Mouse (Mus musculus) heart, embryonic 15.5 days (tissue): ENCODE results near the gene Chp1. TPM values are rescaled to one million over a fixed set of nuclear protein-coding genes. Genes with fewer than 3 reads are reported as not detected.

ENCODE experiments used
- ATAC-seq: fragments of 200-750 bp; cut with Nextera tagmentation; replicated peaks from 2 replicates; pipeline ENCODE4 v1.8.0; 2017; ENCODE audit warnings: low read depth, moderate TSS enrichment; ENCODE audit not compliant: insufficient number of reproducible peaks, insufficient read depth, low FRiP score
- H3K27ac ChIP-seq: fragments of 300-500 bp; sonication (generic); 2 replicates; pipeline ENCODE4 v1.5.1; 2015; ENCODE audit warnings: mild to moderate bottlenecking, inconsistent platforms
- H3K27me3 ChIP-seq: fragments of 300-500 bp; sonication (generic); 2 replicates; pipeline ENCODE4 v1.6.1; 2015; ENCODE audit warnings: inconsistent platforms
- H3K36me3 ChIP-seq: fragments of 300-500 bp; sonication (generic); 2 replicates; pipeline ENCODE4 v1.6.1; 2015; ENCODE audit warnings: mild to moderate bottlenecking, inconsistent platforms
- H3K4me1 ChIP-seq: fragments of 300-500 bp; sonication (generic); replicated peaks from 2 replicates; pipeline ENCODE4 v1.6.1; 2015; ENCODE audit warnings: inconsistent platforms
- H3K4me2 ChIP-seq: fragments of 300-500 bp; sonication (generic); 2 replicates; pipeline ENCODE4 v1.6.1; 2015; ENCODE audit warnings: inconsistent platforms, mild to moderate bottlenecking, moderate library complexity
- H3K4me3 ChIP-seq: fragments of 300-500 bp; sonication (generic); 2 replicates; pipeline ENCODE4 v1.5.1; 2015; ENCODE audit warnings: mild to moderate bottlenecking, inconsistent platforms
- H3K9ac ChIP-seq: fragments of 300-500 bp; sonication (generic); 2 replicates; pipeline ENCODE4 v1.6.1; 2015; ENCODE audit warnings: mild to moderate bottlenecking, inconsistent platforms
- H3K9me3 ChIP-seq: fragments of 300-500 bp; sonication (generic); replicated peaks from 2 replicates; pipeline ENCODE4 v1.6.1; 2016; ENCODE audit warnings: inconsistent platforms
- WGBS: fragments of 180-500 bp; shearing (Covaris S2); methylation state at CpG from one replicate; pipeline ENCODE4 v1.1.7; 2015; ENCODE audit warnings: mixed read lengths; 5-methylcytosine and 5-hydroxymethylcytosine counted together
- polyA plus RNA-seq: library from polyadenylated mRNA; unstranded; fragments of >200 nt; fragmentation: Nextera tagmentation; extraction: Ambion mirVana; gene quantifications from 2 replicates; pipeline ENCODE4 v1.2.1, GENCODE M21; 2015

Gene Chp1
- polyA plus RNA-seq, 1 experiment from 2014 or later, result 47.2 TPM

DNA sequence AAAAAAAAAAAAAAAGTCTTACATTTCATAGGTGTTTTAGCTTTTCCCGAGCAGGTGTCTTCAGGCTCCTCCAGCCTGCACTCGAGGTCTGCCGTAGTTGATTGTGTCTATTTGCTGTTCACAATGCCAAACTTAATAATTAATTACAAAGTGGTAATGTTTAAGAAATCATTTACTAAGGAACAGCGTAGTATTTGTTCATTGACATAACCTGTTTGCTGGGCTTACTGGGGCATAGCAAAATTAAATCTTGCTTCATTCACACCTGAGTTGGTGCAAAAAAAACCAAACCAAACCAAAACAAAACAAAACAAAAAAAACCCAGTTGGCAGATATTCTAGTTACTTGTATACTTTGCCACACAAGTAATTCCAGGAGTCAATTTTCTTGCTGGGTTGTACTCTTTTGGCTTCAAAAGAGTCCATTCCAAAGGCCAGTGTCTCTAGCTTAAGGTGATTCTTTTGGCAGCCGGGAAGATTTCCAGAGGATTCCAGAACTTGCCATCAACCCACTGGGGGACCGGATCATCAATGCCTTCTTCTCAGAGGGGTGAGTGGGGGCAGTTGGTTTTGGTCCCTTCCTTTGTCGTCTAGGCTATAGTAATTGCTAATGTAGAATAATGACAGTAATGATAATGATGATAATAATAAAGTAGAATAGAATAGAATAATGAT is 18.8 kb downstream of the Chp1 start:
- no peaks in the 10 kb centered on the region for H3K4me1 ChIP-seq
- no peaks in the 10 kb centered on the region for H3K27me3 ChIP-seq
- WGBS, result 84% methylated on average over 7 of the region's 7 CpGs
- H3K4me2 ChIP-seq, result no peak overlapping the region
- H3K9me3 ChIP-seq, result no peaks in the 10 kb centered on the region
- H3K4me3 ChIP-seq, result no peak overlapping the region
- H3K36me3 ChIP-seq, result peaks cover 14% of the 10 kb centered on the region; the same call in 1 of the 2 replicates
- no peak for ATAC-seq
- no peak overlapping the region for H3K9ac ChIP-seq
- no peak overlapping the region for H3K27ac ChIP-seq

DNA sequence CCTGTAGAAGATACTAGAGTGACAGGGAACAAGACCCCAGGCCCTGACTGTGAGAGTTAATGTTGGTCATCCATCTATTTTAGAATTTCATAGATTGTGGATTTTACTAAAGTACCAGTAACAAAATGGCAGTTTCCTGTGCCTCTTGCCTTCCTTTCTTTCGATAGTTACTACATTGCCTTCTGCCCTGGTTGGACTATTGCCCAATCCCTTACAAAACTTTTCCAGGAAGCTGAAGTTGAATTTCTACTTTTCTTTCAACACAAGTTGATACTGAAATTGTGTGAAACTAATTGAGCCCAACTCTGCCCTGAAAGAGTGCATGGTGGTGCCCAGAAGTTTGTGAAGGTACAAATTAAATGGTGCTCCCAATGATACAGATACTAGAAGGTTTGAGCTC is 25.0 kb downstream of the Chp1 start:
- Histone ChIP-seq H3K4me3 (no peak overlapping the region), H3K9me3 (no peaks in the 10 kb centered on the region), H3K36me3 (peaks cover 5% of the 10 kb centered on the region; the same call in 1 of the 2 replicates), H3K27ac (no peak overlapping the region), H3K9ac (no peak overlapping the region), H3K4me1 (no peaks in the 10 kb centered on the region), H3K27me3 (no peaks in the 10 kb centered on the region), H3K4me2 (no peak overlapping the region)
- WGBS, result 78% methylated on average over 1 of the region's 1 CpGs
- ATAC-seq, result no peak

DNA sequence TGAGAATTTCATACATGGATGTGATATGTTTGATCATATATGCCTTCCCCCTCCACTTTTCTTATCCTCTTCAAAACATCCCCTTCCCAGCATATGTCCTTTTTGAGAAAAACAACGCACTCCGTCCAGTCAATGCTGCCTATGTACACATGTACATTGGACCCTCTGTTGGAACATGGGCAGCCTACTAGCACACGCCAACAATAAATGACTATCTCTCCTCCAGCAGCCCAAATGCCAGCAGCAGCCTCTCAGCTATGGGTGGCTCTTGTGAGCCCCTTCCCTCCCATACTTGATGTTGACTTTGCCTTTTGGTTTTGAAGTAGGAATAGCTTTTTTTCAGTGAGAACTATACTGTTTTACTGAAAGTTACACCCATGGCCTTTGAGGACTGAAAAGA is 34.1 kb downstream of the Chp1 start:
- no peaks in the 10 kb centered on the region for H3K27me3 ChIP-seq
- H3K9me3 ChIP-seq, result no peaks in the 10 kb centered on the region
- ATAC-seq, result no peak
- no peaks in the 10 kb centered on the region for H3K36me3 ChIP-seq
- no peaks in the 10 kb centered on the region for H3K4me1 ChIP-seq
- no peak overlapping the region for H3K27ac ChIP-seq
- H3K4me3 ChIP-seq, result no peak overlapping the region
- no peak overlapping the region for H3K9ac ChIP-seq
- WGBS, result 92% methylated on average over 3 of the region's 3 CpGs
- H3K4me2 ChIP-seq, result no peak overlapping the region

DNA sequence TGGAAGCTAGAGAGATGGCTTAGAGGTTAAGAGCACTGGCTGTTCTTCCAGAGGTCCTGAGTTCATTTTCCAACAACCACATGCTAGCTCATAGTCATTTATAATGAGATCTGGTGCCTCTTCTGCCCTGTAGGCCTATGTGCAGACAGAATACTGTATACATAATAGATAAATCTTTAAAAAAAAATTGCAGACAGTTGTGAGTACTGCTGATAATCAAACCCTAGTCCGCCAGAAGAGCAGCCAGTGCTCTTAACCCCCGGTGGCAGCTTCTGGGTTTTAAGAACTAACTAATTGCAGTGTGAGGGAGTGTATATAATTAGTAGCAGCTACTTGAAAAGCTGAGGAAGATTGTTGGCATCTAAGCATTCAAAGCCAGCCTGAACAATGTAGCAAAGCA is 35.9 kb downstream of the Chp1 start:
- Histone ChIP-seq H3K27ac (no peak overlapping the region), H3K36me3 (no peaks in the 10 kb centered on the region), H3K4me1 (no peaks in the 10 kb centered on the region), H3K4me2 (no peak overlapping the region), H3K9ac (no peak overlapping the region), H3K4me3 (no peak overlapping the region), H3K9me3 (no peaks in the 10 kb centered on the region), H3K27me3 (no peaks in the 10 kb centered on the region)
- no peak for ATAC-seq
- 35% methylated on average over 2 of the region's 2 CpGs for WGBS

DNA sequence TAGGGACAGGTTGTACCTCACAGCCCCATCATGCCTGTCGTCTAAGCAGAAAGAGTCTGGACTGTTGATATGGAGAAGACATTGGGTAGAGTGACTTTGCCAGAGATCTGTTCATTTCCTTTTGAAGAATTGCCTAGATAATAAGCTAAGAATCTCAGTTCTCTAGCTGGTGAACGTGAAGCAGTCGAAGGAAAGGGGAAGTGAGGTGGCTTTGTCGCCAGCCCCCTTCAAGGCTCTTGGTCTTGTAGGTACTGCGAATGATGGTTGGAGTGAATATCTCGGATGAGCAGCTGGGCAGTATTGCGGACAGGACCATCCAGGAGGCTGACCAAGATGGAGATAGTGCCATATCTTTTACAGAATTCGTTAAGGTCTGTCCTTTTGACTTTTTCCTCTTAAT is 36.8 kb downstream of the Chp1 start:
- ATAC-seq, result no peak
- H3K36me3 ChIP-seq, result no peaks in the 10 kb centered on the region
- H3K4me3 ChIP-seq, result no peak overlapping the region
- no peak overlapping the region for H3K9ac ChIP-seq
- no peak overlapping the region for H3K27ac ChIP-seq
- H3K4me2 ChIP-seq, result no peak overlapping the region
- H3K9me3 ChIP-seq, result no peaks in the 10 kb centered on the region
- H3K27me3 ChIP-seq, result no peaks in the 10 kb centered on the region
- H3K4me1 ChIP-seq, result no peaks in the 10 kb centered on the region
- WGBS, result 81% methylated on average over 8 of the region's 8 CpGs

DNA sequence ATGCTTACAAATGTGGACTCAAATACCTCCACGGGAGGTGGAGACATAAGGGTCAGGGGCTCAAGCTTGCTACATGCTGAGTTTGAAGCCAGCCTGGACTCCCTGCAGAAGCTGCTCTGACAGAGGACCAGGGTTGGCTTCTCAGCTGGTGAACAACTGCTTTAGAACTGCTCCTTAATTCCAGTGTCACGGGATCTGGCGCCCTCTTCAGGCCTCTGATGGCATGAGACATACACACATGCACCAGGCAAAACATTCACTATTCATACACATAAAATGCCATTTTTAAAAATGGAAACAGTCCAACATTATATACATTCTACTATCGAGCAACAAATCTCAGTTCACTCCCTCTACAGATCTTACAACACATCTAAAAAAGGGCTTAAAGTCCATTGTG is 39.9 kb downstream of the Chp1 start:
- Histone ChIP-seq H3K4me1 (no peaks in the 10 kb centered on the region), H3K4me2 (no peak overlapping the region), H3K9me3 (no peaks in the 10 kb centered on the region), H3K27ac (no peak overlapping the region), H3K9ac (no peak overlapping the region), H3K27me3 (no peaks in the 10 kb centered on the region), H3K36me3 (no peaks in the 10 kb centered on the region), H3K4me3 (no peak overlapping the region)
- WGBS, result 20% methylated on average over 4 of the region's 4 CpGs
- no peak for ATAC-seq

DNA sequence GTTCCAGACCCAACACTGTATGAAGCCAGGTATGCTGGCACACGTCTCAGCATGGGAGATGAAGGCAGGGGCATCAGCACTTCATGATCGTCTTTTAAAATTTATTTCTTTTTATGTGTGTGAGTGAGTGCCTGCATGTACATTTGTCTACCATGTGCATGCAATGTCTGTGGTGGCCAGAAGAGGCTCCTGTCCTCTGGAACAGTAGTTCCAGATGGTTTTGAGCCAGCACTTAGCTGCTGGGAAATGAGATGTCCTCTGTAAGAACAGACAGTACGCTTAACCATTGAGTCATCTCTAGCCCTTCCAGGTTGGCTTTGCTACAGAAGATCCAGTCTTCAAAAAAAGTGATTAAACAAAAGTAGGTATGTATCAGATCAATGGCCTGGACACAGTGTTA is 43.8 kb downstream of the Chp1 start:
- no peaks in the 10 kb centered on the region for H3K27me3 ChIP-seq
- no peak overlapping the region for H3K9ac ChIP-seq
- H3K9me3 ChIP-seq, result no peaks in the 10 kb centered on the region
- no peak overlapping the region for H3K27ac ChIP-seq
- H3K4me1 ChIP-seq, result peaks cover 11% of the 10 kb centered on the region
- WGBS, result 88% methylated on average over 3 of the region's 3 CpGs
- H3K4me2 ChIP-seq, result no peak overlapping the region
- H3K4me3 ChIP-seq, result no peak overlapping the region
- peaks cover 1% of the 10 kb centered on the region for H3K36me3 ChIP-seq
- ATAC-seq, result no peak

DNA sequence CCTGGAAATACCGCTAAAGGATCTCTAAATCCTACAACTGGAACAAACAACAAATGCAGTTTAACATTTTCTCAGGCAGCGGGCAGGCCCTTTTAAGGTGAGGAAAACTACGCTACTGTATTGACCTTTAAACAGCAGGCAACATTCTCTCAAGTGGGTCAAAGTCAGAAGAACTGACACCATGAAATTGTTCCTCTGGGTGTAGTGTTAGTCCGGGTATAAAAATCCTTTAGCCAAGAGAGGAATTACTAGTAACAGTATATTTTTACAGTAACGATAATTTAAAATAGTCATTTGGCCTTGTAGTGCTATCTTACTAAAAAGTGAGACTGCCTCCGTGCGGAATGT is 46.2 kb downstream of the Chp1 start:
- H3K27ac ChIP-seq, result peak overlapping the region; percentile 96
- WGBS, result 5% methylated on average over 7 of the region's 7 CpGs
- peak; percentile 5; the same call in 1 of the 2 replicates for ATAC-seq
- H3K4me3 ChIP-seq, result peak overlapping the region; percentile 77
- no peaks in the 10 kb centered on the region for H3K27me3 ChIP-seq
- peaks cover 27% of the 10 kb centered on the region for H3K4me1 ChIP-seq
- peaks cover 23% of the 10 kb centered on the region for H3K36me3 ChIP-seq
- H3K4me2 ChIP-seq, result peak overlapping the region; percentile 57
- no peaks in the 10 kb centered on the region for H3K9me3 ChIP-seq
- peak overlapping the region; percentile 33 for H3K9ac ChIP-seq

DNA sequence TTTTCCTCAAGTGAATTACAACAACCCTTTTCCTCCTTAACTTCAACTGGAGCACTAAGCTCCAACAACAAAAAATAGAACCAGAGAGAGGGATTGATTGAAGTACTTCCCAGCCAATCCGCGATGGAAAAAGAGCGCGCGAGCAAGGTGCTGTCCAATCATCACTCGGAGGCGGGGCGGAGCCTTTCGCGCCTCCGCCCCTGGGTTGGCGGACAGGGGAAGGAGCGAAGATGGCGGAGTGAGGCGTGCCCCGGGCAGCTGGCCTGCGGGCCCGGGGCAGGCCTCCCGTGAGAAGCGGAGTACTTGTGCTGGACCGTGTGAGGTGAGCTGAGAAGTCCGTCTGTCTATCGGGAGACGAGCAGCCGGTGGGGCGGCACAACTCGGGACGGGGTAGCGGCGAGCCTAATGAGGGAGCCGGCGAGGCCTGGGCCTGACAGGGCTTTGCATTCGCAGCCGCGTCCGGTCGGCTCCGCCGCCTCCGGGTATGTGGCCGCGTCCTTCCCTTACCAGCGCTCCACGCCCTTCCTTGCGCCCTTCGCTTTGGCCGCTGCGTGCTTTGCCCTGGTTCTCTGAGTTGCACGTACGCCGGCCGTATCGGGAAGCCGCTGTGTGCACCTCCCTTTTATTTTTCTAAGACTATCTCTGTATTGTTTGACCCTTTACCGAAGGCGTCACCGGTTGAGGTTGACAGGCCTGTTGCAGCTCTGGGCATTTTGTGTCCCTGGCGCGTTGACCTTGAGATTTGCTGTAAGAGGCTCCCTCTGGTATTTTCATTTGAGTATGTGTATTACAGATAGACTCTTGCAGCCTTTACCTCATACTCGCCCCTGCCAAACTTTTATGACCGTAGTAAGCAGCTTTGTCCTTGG is 46.9 kb downstream of the Chp1 start:
- Histone ChIP-seq H3K36me3 (peaks cover 28% of the 10 kb centered on the region), H3K4me2 (peak overlapping the region; percentile 63), H3K9me3 (no peaks in the 10 kb centered on the region), H3K9ac (peak overlapping the region; percentile 76), H3K4me3 (peak overlapping the region; percentile 77), H3K4me1 (peaks cover 27% of the 10 kb centered on the region), H3K27me3 (no peaks in the 10 kb centered on the region), H3K27ac (peak overlapping the region; percentile 96)
- peak; percentile 95 for ATAC-seq
- under 1% methylated on average over 61 of the region's 61 CpGs for WGBS

DNA sequence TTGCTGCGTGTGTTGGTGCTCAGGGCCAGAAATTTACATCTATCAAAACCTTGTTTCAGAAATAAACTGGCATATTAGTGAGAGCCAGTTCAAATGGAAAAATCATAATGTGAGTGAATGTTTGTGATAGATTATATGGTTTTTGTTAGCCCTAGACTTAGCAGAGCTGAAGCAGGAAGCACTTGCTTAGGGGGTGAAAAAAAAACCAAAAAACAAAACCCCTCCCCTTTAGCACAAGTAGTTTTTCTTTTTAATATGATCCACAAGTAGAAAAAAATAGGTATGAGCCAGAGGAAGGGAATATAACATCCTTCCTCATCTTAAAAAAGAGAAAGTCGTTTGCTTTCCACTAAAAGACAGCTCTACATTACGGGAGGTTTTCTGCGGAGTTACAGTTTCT is 47.8 kb downstream of the Chp1 start:
- Histone ChIP-seq H3K9me3 (no peaks in the 10 kb centered on the region), H3K27me3 (no peaks in the 10 kb centered on the region), H3K9ac (peak overlapping the region; percentile 76), H3K36me3 (peaks cover 35% of the 10 kb centered on the region), H3K4me3 (peak overlapping the region; percentile 77), H3K27ac (peak overlapping the region; percentile 96), H3K4me1 (peaks cover 27% of the 10 kb centered on the region), H3K4me2 (peak overlapping the region; percentile 63)
- no peak for ATAC-seq
- 14% methylated on average over 4 of the region's 4 CpGs for WGBS

DNA sequence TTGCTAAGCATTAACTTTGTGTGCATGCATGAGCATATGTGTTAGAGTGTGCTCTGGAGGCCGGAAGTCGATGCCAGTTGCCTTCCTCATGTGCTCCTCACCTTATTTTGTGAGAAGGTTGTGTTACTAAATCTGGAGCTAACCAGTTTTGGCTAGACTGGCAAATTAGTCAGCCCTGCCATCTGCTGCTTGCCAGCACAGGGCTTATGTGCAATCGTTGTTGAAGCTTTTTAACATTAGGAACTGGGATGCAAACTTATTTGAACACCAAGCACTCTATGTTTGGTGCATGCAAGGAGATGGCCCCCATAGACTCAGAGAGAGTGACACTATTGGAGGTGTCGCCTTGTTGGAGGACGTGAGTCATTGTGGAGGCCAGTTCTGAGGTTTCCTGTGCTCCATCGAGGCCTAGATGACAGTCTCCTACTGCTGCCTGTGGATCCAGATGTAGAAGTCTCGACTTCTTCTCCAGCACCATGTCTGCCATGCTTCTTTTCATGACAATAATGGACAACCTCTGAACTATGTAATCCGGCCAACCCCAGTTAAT is 49.4 kb downstream of the Chp1 start:
- no peaks in the 10 kb centered on the region for H3K9me3 ChIP-seq
- no peak overlapping the region for H3K9ac ChIP-seq
- peaks cover 42% of the 10 kb centered on the region for H3K36me3 ChIP-seq
- peaks cover 37% of the 10 kb centered on the region for H3K4me1 ChIP-seq
- 82% methylated on average over 8 of the region's 8 CpGs for WGBS
- no peak for ATAC-seq
- no peak overlapping the region for H3K4me3 ChIP-seq
- no peak overlapping the region for H3K4me2 ChIP-seq
- H3K27ac ChIP-seq, result no peak overlapping the region
- no peaks in the 10 kb centered on the region for H3K27me3 ChIP-seq
